Mouse (Mus musculus) heart, embryonic 16.5 days (tissue): ENCODE results near the gene Syndig1l. TPM values are rescaled to one million over a fixed set of nuclear protein-coding genes. Genes with fewer than 3 reads are reported as not detected.

Experiments used
- ATAC-seq: fragments of 200-750 bp; cut with Nextera tagmentation; replicated peaks from 2 replicates; pipeline ENCODE4 v1.8.0; 2017; ENCODE audit warnings: moderate number of reproducible peaks; ENCODE audit not compliant: insufficient read depth, low FRiP score; ENCODE audit errors: extremely low read depth
- H3K27ac ChIP-seq: fragments of 300-500 bp; sonication (generic); 2 replicates; pipeline ENCODE4 v1.5.1; 2014; ENCODE audit warnings: mild to moderate bottlenecking, low read length, control low read depth, moderate library complexity
- H3K27me3 ChIP-seq: fragments of 300-500 bp; sonication (generic); 2 replicates; pipeline ENCODE4 v1.6.1; 2014; ENCODE audit warnings: low read length, mixed read lengths; ENCODE audit not compliant: control insufficient read depth, insufficient read depth
- H3K36me3 ChIP-seq: fragments of 300-500 bp; sonication (generic); 2 replicates; pipeline ENCODE4 v1.6.1; 2014; ENCODE audit not compliant: control insufficient read depth, insufficient read depth
- H3K4me1 ChIP-seq: fragments of 300-500 bp; sonication (generic); 2 replicates; pipeline ENCODE4 v1.6.1; 2014; ENCODE audit warnings: low read length, mixed read lengths; ENCODE audit not compliant: control insufficient read depth, insufficient read depth
- H3K4me2 ChIP-seq: fragments of 300-500 bp; sonication (generic); 2 replicates; pipeline ENCODE4 v1.6.1; 2014; ENCODE audit warnings: low read depth, mild to moderate bottlenecking, control low read depth, low read length
- H3K4me3 ChIP-seq: fragments of 300-500 bp; sonication (generic); 2 replicates; pipeline ENCODE4 v1.5.1; 2014; ENCODE audit warnings: mild to moderate bottlenecking, control low read depth, low read length
- H3K9ac ChIP-seq: fragments of 300-500 bp; sonication (generic); 2 replicates; pipeline ENCODE4 v1.6.1; 2014; ENCODE audit warnings: low read length, control low read depth
- H3K9me3 ChIP-seq: fragments of 300-500 bp; sonication (generic); replicated peaks from 2 replicates; pipeline ENCODE4 v1.6.1; 2016; ENCODE audit warnings: low read length; ENCODE audit not compliant: control insufficient read depth
- WGBS: fragments of 180-500 bp; shearing (Covaris S2); extraction: QIAGEN DNeasy Blood & Tissue Kit; methylation state at CpG from one replicate; pipeline ENCODE4 v1.1.7; 2014; 5-methylcytosine and 5-hydroxymethylcytosine counted together
- polyA plus RNA-seq: library from polyadenylated mRNA; unstranded; fragments of >200 nt; fragmentation: Nextera tagmentation; extraction: Ambion mirVana; gene quantifications from 2 replicates; pipeline ENCODE4 v1.2.1, GENCODE M21; 2015

Syndig1l gene
- polyA plus RNA-seq, 1 experiment from 2014 or later = not detected

DNA sequence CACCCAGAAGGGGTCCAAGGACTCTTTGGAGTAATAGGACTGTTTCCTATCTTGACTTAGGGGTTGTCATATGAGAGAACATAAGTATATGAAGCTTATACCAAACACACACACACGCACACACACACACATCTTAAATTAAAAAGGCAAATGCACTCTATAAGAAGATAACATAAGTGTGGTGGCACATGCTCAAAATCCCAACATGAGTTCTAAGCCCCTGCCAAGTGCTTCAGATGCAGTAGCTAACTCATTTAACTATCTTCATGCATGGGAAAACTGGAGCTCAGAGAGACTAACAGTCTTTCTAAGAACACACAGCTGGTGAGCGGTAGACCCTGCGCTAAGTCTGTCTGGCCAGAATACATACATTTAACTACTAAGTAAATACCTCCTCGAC lies 11.1 kb downstream of the Syndig1l start:
- Histone ChIP-seq H3K9ac (no peak overlapping the region), H3K4me3 (no peak overlapping the region), H3K9me3 (no peaks in the 10 kb centered on the region), H3K27me3 (no peaks in the 10 kb centered on the region), H3K4me1 (no peaks in the 10 kb centered on the region), H3K36me3 (no peaks in the 10 kb centered on the region), H3K27ac (no peak overlapping the region), H3K4me2 (no peak overlapping the region)
- no peak for ATAC-seq
- WGBS = 80% methylated on average over 4 of the region's 4 CpGs

GRCm38 (mm10) chr12:84686176-84686575 lies 12.5 kb downstream of the Syndig1l start:
- WGBS = 49% methylated on average over 4 of the region's 4 CpGs
- H3K9ac ChIP-seq = no peak overlapping the region

DNA sequence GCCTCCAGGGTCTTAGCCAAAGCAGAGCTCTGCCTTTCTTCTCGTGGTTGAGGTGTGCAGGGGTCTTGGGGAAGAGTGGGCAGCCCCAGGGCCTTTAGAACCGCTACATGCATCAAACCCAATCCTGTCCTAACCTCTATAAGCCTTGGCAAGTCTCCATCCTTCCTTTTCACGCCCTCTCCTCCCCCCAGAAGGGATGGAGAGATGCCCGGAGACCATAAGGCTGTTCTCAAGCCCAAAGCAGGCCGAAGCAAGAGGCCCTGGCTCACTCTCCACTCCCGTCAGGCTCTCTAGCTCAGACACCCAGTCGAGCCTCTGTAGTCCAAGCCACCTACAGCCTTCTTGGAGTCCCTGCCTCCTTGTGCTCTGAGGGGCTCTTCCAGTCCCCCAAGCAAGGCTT lies 14.1 kb downstream of the Syndig1l start:
- H3K9me3 ChIP-seq = no peaks in the 10 kb centered on the region
- WGBS = 68% methylated on average over 7 of the region's 7 CpGs
- no peak for ATAC-seq
- H3K4me2 ChIP-seq = no peak overlapping the region
- no peak overlapping the region for H3K9ac ChIP-seq
- H3K27ac ChIP-seq = no peak overlapping the region
- H3K4me1 ChIP-seq = no peaks in the 10 kb centered on the region
- no peak overlapping the region for H3K4me3 ChIP-seq
- no peaks in the 10 kb centered on the region for H3K36me3 ChIP-seq
- H3K27me3 ChIP-seq = peaks cover 3% of the 10 kb centered on the region; the same call in 1 of the 2 replicates

More at GRCm38 (mm10) chr12:84686176-84686575, 12.5 kb downstream of the Syndig1l start:
- ATAC-seq = no peak
- H3K27ac ChIP-seq = no peak overlapping the region
- H3K4me2 ChIP-seq = no peak overlapping the region
- H3K4me3 ChIP-seq = no peak overlapping the region
- no peaks in the 10 kb centered on the region for H3K9me3 ChIP-seq
- H3K4me1 ChIP-seq = no peaks in the 10 kb centered on the region
- no peaks in the 10 kb centered on the region for H3K27me3 ChIP-seq
- no peaks in the 10 kb centered on the region for H3K36me3 ChIP-seq

GRCm38 (mm10) chr12:84676011-84676410 lies 22.6 kb downstream of the Syndig1l start:
- no peak overlapping the region for H3K4me2 ChIP-seq
- ATAC-seq = no peak

DNA sequence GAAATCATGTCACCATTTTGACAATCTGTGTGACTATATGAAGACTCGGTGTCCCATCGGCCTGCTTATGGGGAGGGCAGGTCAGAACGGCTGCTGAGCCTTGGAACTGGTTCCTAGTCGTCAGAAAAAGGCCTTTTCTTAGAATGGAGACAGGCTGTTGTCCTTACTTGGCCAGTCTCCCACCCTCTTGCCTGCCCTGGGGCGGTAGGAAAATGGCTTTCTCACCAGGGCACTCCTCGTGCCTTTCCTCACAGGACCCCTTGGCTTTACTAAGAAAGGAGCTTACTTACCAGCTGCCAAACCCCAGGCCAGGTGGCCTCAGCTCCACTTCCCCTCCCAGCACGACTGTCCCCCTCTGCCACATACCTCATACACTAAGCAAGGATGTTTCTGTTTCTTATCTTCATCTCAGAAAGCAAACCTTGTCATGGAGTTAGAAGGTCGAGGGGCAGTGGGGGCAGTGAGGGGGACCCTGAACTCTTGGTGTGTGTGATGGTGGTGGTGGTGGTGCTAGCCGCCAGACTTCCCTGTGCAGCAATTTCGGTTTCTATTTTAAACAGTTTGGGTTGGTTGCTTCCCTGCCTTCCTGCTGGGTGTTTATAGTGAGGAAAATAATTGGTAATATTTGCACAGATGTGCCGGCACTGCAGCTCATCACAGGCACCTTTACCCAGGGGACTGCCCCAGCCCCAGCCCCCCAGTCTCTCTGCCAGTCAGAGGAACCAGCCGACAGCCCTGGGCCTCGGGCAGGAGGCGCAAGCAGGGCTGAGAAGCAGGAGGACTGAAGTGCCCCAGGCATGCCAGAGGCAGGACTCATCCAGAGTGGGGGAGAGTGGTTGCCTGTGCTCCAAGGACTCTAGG lies 23.7 kb downstream of the Syndig1l start:
- Histone ChIP-seq H3K4me1 (no peaks in the 10 kb centered on the region), H3K27me3 (peaks cover 5% of the 10 kb centered on the region; the same call in 1 of the 2 replicates), H3K27ac (peak overlapping the region; percentile 29), H3K4me2 (no peak overlapping the region; the same call in 1 of the 2 replicates), H3K9ac (no peak overlapping the region), H3K4me3 (no peak overlapping the region), H3K9me3 (peaks cover 3% of the 10 kb centered on the region), H3K36me3 (no peaks in the 10 kb centered on the region)
- ATAC-seq = no peak
- 33% methylated on average over 14 of the region's 14 CpGs for WGBS

More at GRCm38 (mm10) chr12:84676011-84676410, 22.6 kb downstream of the Syndig1l start:
- Histone ChIP-seq H3K27ac (no peak overlapping the region), H3K9me3 (no peaks in the 10 kb centered on the region), H3K36me3 (no peaks in the 10 kb centered on the region), H3K27me3 (peaks cover 8% of the 10 kb centered on the region), H3K4me3 (no peak overlapping the region), H3K9ac (no peak overlapping the region), H3K4me1 (no peaks in the 10 kb centered on the region)
- 75% methylated on average over 3 of the region's 3 CpGs for WGBS

DNA sequence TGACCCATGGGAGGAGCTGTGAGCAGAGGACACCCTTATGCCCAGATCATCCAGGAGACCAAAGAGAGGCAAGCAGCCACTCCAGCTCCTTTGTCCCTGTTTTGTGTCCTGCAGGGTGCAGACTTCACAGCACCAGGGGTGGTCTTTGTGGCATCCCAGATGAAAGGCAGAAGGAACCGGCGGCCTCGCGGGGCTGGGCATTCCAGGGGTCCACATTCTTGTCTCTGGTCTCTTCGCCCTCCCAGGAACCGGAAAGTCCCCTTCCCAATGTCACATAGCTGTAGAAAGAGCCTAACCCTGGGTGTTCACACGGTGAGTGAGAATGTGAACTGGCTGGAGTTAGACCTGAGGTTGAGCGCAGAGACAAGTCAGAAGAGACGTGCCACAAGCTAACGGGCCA lies 27.0 kb downstream of the Syndig1l start:
- no peaks in the 10 kb centered on the region for H3K36me3 ChIP-seq
- WGBS = 17% methylated on average over 10 of the region's 10 CpGs

GRCm38 (mm10) chr12:84670555-84670954 lies 28.1 kb downstream of the Syndig1l start:
- Histone ChIP-seq H3K27ac (no peak overlapping the region), H3K9me3 (peaks cover 3% of the 10 kb centered on the region), H3K36me3 (no peaks in the 10 kb centered on the region), H3K27me3 (peaks cover 5% of the 10 kb centered on the region; the same call in 1 of the 2 replicates), H3K4me2 (no peak overlapping the region), H3K9ac (no peak overlapping the region), H3K4me1 (no peaks in the 10 kb centered on the region), H3K4me3 (no peak overlapping the region)
- ATAC-seq = no peak
- WGBS = 82% methylated on average over 3 of the region's 3 CpGs

More for the DNA sequence above, 27.0 kb downstream of the Syndig1l start:
- Histone ChIP-seq H3K4me1 (no peaks in the 10 kb centered on the region), H3K4me3 (no peak overlapping the region), H3K9ac (no peak overlapping the region), H3K4me2 (no peak overlapping the region), H3K9me3 (peaks cover 3% of the 10 kb centered on the region), H3K27me3 (peaks cover 5% of the 10 kb centered on the region; the same call in 1 of the 2 replicates), H3K27ac (no peak overlapping the region)
- no peak for ATAC-seq

DNA sequence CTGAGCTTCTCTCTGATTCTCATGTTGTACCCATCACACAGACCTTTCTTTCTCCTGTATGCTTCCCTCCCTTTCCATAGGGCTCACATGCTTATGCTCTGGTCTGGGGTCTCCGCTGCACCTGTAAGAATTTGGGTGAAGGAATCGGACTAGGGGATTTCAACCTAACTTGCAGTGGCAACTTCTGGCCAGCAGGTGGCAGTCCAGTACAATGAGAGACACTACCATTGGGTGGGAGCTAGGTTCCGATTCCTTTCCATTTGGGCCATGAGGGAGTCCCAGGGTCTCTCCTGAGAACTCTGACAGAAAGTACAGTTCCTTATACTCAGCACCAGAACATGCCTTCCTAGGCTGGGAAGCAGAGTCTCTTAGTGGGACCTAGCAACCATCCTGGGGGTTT lies 44.7 kb downstream of the Syndig1l start:
- H3K4me2 ChIP-seq = no peak overlapping the region
- no peaks in the 10 kb centered on the region for H3K4me1 ChIP-seq
- H3K9me3 ChIP-seq = no peaks in the 10 kb centered on the region
- H3K9ac ChIP-seq = no peak overlapping the region
- no peak overlapping the region for H3K4me3 ChIP-seq
- no peak overlapping the region for H3K27ac ChIP-seq
- H3K36me3 ChIP-seq = no peaks in the 10 kb centered on the region
- H3K27me3 ChIP-seq = peaks cover 2% of the 10 kb centered on the region; the same call in 1 of the 2 replicates
- no peak for ATAC-seq
- WGBS = 14% methylated on average over 3 of the region's 3 CpGs

DNA sequence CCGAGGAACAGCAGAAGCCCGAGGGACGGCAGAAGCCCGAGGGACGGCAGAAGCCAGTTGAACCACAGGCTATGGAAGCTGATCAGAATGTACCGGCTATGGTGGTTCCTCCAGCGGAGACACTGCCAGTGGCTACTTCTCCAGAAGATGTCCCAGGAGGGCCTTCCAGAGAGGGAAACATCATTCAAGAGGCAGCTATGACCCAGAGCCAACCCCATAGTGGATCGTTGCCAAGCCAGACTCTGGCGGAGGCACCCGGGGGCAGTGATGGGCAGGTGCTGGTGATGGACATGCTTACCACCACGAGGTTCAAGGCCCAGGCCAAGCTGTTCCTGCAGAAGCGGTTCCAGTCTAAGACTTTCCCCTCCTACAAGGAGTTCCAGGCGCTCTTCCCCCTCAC lies 48.4 kb downstream of the Syndig1l start:
- ATAC-seq = no peak
- no peaks in the 10 kb centered on the region for H3K36me3 ChIP-seq
- H3K9me3 ChIP-seq = no peaks in the 10 kb centered on the region
- H3K27me3 ChIP-seq = peaks cover 3% of the 10 kb centered on the region; the same call in 1 of the 2 replicates
- H3K9ac ChIP-seq = no peak overlapping the region
- 78% methylated on average over 13 of the region's 13 CpGs for WGBS
- no peak overlapping the region for H3K4me2 ChIP-seq
- H3K27ac ChIP-seq = no peak overlapping the region
- H3K4me1 ChIP-seq = no peaks in the 10 kb centered on the region
- H3K4me3 ChIP-seq = no peak overlapping the region
